Mouse (Mus musculus) frontal cortex, postnatal 14 days (tissue): ENCODE measurements around the gene Spats2l.

Experiments used
- DNase-seq, 2 experiments: peaks; one replicate each; pipeline ENCODE4 v3.0.0; 2022; ENCODE audit warnings: low spot score in 2 of 2

Spats2l gene

DNA sequence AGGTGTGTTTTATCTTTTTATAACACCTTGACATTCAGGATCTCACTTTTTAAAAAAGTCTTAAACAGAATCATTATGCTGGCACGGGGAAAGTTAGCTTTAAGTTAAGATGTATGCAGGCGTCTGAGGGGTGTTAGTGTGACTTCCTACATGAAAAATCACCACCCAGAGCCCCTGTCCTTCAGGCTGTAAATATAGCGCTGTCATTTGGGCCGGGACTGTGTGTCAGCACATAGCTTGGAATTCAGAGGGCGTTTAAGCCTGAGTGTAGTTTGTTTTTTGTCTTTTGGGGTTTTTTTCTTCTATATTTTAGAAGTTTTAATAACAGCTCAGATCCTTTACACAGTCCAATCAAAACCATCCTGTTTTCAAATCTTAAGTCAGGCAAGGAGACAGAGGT is 115.8 kb downstream of the Spats2l start:
- no peak for DNase-seq

DNA sequence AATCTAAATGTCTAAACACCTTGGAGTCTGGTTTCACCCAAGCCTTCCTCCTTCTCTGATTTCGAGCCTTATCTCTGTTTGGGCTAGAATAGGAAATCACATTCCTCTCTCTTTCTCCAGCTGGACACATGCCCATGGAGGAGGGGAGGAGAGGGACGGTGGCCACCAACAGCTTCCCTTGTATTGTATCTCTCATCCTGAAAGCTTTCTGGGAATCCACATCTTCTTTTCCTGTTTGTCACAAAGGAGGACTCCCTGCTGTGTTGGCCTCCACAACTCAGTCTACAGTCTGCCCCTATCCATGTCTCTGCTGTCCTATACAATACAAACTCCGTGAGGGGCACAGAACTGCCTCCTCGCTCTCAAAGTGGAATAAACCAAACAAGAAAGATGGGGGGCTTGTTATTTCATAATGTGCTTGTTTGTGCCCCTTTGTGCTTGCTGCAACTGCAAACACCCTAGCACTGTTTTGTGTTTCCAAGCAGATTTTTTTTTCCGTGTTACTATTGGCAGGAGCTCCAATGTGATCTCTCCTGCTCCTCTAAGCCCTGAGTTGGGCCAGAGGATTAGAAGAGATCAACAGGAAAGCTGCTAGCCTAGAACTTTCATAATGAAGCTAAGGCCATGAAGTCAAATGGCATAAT is 116.4 kb downstream of the Spats2l start:
- no peak for DNase-seq

DNA sequence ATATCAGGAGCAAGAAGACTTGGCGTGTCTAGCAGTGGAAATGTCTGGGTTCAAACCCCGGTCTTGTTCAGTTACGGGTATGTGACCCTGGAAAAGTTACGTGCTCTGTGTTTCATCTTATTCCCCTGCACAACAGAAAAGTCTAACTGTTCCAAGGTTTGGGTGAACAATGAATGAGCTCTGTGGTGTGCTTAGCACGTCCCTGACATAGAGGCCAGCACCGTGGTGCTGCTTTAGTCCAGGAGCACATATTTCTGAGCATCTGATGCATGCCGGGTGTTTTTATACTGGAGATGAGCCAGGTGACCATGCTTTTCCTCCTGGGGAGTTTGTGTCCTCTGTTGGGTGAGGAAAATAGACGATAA is 116.9 kb downstream of the Spats2l start:
- no peak for DNase-seq

DNA sequence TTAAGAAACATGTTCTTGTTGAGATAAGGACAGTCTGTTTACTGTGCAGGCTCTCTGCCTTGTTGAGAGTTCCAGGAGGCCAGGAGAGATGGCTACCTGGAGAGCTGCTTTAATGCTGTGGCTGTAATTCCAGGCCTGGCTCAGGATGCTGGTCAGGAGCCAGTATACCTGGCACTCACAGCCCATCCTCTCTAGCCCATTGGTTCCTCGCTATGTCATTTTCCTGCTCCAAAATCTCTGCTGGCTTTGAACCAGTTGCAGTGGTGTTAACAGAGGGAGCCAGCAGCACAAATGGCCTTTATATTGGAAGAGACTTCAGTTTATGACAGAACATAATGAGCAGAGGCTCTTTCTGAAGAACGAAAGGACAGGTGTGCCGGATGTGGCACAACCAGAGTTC is 127.5 kb downstream of the Spats2l start:
- DNase-seq = no peak

DNA sequence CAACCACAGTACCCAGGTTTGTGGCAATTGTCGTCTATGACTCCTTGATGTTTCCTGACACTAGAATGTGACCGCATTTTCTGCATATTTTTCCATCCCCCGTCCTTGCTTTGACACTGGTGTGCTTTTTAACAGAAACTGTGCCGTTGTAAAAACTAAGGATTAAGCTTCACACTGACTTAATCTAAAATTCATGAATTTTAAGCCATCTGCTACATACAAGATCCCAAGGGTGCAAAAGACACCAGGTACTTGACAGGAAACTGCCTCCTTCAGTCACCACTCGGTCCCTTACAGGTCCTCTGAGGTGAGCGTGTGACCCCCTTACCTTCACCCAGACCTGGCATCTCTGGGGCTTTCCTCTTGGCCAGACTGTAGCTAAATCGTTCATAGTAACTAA is 129.8 kb downstream of the Spats2l start:
- no peak for DNase-seq

DNA sequence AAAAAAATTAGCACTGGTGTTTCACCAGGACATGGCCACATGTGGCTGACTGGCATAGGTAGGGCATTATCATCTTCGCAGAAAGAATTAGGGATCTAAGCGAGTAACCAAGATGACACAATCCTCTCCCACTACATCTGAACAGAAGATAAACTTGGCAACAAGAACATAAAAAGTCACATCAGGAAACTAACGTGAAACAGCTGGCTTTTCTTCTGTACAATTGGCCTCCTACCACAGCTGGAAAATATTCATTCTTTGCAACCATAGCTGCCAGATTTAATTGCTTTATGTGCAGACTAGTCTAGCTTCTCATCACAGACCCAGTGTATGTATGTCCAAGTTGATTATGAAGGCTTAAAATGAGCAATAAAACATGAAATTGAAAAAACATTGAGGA is 131.9 kb downstream of the Spats2l start:
- no peak for DNase-seq

DNA sequence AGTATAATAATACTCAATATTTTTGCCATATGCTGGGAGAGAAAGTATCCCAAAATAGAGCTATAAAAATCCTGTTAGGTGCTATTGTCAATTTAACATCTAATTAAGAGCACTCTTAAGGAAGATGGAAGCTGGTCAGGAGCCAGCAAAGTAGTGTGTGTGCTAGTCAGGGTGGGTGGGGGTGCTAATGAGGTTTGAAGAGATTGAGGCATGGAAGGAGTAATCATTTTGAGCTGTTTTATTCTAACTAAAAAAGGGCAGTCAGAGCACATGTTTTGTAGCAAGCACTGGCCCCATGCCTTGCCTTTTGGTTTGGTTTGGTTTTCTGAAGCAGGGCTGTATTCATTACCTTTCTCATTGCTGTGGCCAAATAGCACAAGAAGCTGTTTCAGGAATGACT is 132.3 kb downstream of the Spats2l start:
- no peak for DNase-seq

DNA sequence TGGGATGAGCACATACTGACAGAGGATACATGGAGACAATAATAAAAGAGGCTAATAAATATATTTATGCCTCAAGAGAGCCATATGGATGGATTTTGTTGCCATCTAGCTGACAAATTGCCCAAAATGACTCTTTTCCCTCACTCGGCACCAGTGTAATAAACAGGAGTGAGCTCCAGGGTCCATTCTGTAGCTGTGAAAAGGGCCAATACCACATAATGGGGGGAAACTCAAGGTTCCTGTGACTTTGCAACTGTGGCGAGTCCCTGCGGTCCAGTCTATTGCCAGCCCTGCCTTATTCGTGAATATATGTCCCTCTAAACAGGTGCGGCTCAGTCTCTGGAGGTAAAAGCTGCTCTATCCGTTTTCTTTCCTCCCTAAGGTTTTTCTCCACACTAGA is 137.6 kb downstream of the Spats2l start:
- DNase-seq = no peak

DNA sequence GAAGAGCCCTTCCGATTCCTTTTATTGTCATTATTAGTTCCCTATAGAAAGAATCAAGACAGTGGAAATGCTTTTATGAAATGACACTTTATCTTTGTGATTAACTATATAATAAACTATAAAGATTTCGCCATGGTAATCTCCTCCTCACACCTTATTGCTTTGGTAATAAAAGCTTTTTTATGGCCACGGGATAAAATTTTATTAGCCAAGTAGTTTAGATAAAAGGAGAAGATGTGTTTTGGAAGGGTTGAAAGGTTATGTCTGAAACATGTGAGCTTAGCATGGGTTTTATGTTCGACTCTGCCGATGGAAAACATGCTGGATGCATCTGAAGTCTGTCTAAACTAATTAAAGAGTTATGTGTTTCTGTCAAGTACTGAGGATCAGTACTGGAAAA is 143.4 kb downstream of the Spats2l start:
- no peak for DNase-seq

DNA sequence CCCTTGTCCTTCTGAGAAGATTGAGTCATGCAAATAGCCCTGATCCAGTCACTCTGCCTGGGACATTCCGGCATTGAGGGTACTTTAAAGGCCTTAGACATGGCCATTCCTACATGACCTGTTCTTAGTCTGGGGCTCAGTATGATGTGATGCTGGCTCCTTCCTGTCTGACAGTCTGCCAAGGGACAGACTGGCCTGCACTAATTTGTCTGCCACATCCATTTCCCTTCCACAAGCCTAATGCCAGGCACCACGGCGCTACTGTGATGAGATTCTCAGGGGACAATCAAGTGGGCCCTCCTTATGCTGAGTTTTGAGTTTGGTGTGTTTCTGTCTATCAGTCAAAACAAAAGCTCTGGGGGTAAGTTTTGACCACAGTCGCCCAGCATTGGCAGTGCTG is 144.6 kb downstream of the Spats2l start:
- DNase-seq = no peak

DNA sequence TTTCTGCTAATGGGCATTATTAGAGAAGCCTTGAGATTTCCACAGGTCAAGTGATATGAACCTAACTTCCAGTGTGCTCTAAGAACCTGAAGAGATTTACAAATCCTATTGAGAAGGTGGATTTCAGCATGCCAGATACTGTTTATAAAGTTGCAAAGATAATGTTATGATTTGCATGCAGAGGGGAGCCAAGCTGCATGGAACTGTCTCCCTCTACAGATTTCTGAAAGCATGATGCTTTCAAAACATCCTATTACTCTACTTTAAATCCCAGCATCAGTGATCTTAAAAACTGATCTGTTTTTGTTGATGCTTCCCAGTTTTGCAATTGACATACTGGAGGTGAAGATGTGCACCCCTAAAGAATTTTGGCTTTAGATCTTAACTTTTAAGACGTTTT is 160.3 kb downstream of the Spats2l start:
- no peak for DNase-seq

DNA sequence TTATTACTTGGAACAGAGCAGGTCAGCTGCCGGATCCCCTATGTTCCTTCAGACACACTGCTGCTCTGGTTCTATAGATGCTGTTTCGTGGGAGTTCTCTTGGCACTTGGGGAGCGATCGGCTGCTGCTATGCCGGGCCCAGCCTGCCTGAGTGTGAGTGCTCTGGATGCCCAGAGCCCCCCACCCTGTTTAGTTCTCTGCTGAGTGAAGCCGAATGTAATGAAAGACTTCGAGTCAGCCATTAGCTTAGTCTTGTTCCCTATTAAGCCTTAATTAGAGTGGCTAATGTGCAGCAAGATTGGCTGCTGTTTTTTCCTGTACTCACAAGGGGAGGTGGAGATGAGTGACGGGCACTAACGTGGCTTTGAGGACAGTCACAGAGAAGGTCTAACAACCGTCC is 166.7 kb downstream of the Spats2l start:
- DNase-seq = no peak

DNA sequence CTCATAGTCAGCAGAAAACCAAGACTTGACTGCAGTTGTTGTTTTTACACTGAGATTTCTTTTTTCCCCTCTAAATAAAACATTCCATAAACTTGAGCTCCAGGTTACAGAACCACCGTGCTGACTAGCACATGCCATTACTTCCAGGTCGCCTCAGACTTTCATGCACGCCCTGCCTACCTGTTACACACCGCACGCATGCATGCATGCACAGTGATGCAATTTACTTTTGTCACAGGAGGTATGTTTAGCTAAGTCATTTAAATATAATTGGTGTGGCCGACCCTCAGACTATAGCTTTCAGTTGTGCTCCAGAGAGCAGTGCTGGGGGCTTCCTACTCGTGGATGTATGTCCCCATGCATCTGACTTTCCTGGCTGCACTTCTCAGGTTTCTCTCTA is 167.1 kb downstream of the Spats2l start:
- no peak for DNase-seq

DNA sequence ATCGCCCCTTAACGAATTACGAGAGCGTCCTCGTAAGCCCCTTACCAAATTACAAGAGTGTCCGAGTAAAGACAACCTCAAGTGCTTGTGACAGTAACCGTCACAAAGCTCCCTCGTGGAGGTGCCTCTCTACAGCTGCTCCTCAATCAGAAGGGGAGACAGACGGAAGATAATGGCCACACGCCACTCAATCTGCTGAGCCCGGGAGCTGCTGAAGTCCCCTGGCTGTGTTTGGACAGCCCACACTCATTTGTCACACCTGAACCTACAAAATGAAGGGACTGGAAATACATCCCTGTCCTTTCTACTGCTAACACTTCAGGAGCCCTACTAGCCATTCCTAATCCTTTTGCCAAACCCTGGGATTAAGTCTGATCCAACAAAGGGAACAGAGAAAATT is 167.8 kb downstream of the Spats2l start:
- no peak for DNase-seq

DNA sequence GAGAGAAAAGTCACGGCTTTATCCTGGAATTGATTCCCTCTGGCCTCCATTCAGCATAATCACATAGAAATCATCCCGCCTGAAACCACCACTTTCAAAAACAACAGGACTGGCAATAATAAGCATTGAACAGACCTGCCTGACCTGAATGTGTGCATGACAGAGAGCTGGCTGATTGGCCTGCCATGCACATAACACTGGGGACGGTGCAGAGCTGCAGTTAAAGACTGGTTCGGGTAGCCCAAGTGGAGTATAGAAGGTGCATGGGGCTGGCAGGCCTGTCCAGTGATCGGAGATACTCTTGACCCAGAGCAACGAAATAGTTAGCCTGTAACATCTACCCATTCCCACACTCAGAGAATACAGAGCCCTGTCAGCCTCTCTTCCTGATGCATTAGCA is 168.3 kb downstream of the Spats2l start:
- no peak for DNase-seq

DNA sequence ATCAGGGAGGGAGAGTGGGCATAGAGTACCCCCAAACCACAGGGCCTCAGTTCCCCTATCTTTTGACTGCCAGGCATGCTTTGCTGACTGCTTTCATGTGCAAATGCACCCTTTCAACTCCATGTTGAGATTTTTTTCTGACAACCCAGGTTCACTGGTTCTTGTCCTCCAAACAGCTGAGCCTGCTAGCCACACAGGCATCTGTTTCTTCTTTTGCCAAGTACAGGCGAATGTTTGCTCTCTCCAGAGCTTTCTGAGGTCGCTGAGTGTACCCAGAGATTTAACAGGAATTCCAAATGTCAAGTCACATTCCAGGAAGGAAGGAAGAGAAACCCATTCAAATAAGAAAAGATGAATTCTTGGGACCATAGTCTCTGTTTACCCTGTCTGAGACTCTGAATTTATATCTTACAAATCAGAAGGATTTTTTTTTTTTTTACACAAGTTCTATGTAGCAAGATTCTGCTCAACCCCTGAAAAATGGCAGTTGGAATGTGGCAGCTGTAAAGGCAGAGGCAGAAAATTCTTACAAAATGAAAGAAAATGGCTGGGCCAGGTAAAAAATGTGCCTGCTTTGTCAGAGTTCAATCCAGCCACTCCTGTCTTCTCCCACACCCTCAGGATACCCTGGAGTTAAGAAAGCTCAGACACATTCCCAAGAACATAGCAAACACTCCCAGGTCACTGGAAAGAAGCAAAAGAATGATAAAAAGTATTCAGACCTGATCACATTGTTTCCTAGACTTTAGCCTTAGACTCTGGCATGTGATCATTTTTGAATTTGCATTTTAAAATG is 173.8 kb downstream of the Spats2l start:
- no peak for DNase-seq

DNA sequence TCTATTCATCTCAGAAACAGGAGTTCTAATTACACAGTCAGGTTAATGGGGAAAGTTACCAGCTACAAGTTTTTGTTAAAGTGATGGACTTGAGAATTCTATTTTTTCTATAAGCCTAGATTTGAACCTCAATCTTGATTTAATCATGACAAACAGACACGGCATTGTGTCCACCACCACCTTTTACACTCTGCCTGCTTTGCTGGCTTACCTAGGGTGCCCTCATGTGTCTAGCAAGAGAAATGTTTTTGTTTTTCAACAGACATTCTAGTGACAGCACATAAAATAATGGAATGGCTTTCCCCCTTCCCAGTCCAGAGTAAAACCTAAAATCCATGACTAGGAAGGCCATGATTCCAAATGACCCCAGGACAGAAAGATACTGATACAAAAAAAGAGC is 175.2 kb downstream of the Spats2l start:
- DNase-seq = no peak

DNA sequence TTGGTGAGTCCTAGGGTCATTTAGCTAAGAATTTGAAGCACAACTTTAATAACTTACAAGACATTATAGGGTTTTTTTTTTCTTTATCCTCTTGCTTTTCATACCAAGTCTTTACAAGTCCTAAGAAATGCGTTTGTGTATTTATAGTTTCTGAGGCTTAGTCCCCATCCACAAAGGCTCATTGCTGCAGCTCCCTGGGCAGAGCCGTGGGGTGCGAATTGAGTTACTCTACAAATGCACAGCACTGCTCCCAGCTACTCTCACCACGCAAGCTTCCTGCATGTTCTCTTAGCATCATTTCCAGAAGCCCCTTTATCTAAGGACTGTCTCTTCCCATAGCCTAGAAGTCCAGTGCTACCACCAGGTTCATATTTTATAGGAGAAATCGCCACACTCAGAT is 175.8 kb downstream of the Spats2l start:
- DNase-seq = no peak

DNA sequence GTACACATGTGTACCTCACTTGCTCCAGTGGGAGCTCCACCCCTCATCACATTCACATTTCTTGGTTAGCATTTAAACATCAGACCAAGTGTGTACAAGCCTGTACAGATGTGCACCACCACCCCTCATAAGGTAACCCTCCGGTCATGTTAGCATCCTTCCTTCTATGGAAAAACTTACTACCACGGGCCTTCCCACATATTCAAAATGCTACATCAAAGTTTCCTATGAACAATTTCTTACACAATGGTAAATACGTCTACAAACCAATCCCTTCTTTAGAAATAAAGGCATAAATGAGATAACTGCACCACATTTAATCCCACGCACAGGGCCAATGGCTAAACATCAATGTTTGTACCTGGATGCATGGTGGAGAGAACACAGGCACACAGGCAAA is 178.5 kb downstream of the Spats2l start:
- DNase-seq = no peak

DNA sequence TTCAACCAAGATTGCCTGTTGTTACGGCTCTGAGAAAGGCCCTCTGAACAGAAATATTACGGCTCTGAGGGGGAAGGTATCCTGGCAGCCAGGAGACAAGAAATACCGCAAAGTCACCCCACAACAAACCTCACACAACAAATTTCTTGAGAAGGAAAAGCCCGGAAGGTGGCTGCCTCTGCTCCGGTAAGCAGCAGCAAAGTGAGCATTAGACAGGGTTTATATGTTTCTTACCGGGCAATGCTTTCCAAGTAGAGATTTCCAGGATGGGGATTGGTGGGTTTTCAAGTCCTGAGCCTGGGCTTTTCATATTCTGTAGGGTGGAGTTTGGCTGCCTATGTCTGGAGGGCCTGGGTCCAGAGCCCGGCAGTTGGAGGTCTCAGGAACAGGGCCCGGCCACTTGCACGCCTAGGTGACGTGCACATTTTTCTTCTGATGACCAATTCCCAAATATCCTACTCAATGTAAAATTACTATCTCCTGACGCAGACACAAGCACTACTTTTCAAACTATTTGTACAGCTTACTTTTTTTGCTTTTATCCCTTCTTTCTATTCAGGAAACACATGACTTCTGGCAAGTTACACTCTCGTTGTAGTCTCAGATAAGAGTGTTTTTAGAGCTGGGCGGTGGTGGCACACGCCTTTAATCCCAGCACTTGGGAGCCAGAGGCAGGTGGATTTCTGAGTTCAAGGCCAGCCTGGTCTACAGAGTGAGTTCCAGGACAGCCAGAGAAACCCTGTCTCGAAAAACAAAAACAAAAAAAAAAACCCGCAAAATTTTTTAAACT is 179.8 kb downstream of the Spats2l start:
- DNase-seq = no peak

DNA sequence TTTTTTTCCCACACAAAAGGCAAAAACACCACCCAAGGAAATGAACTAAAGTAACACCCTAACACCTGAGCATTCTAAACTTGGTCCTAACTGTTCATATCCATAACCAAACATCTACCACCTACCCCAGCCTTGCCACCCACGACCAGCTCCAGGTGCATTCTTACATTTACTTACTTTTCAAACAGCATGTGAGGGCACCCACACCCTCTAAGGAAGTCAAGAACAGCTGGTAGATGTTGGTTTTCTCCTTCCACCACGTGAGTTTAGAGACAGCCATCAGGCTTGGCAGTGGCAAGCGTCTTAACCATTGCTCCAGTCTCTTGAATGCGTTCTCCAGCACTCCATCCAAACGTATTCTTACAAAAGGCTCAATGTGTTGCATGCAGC is 180.4 kb downstream of the Spats2l start:
- no peak for DNase-seq

DNA sequence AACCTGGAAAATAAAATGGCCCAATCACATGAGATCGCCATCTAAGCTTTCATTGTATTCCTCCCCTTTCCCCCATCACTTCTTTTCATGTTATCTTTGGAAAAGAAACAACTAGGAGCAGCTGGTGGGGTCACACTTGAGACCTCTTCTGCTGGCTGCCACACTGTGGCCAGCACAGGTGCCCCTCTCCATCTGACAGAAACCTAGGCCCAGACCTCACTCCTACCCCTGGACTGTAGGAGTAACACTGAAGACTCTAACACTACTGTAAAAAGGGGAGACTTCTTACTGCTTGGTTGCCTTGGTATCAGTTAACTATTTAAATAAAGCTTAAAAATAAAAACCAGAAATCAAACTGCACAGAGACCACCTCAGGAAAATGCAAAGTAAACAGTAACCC is 181.8 kb downstream of the Spats2l start:
- no peak for DNase-seq
